Mouse (Mus musculus): Measurements from ENCODE around the gene Supt3.

The Supt3 gene

GRCm38 (mm10) chr17:44776738-44777270 lies at the start of gene Supt3:
TSS of gene Supt3 (plus strand) at chr17:44777152.
- DNase-seq (ENCODE audit: low read depth) = peak; percentile 99

GRCm38 (mm10) chr17:44727675-44728074 lies 49.3 kb upstream of the Supt3 start:
- no peak for DNase-seq (ENCODE audit: low read depth)

GRCm38 (mm10) chr17:44728464-44728863 lies 48.5 kb upstream of the Supt3 start:
- DNase-seq (ENCODE audit: low read depth) = no peak

- DNase-seq (ENCODE audit: low read depth) = peak; percentile 76
Measured at GRCm38 (mm10) chr17:44733544-44734310, 43.2 kb upstream of the Supt3 start.

- DNase-seq (ENCODE audit: low read depth) = peak; percentile 83
Measured at GRCm38 (mm10) chr17:44734501-44735222, 42.3 kb upstream of the Supt3 start.

GRCm38 (mm10) chr17:44735223-44735990 lies 41.5 kb upstream of the Supt3 start:
- DNase-seq (ENCODE audit: low read depth) = peak; percentile 80

- peak; percentile 88 for DNase-seq (ENCODE audit: low read depth)
Measured at GRCm38 (mm10) chr17:44735991-44736561, 40.9 kb upstream of the Supt3 start.

GRCm38 (mm10) chr17:44737275-44738120 lies 39.5 kb upstream of the Supt3 start:
- DNase-seq (ENCODE audit: low read depth) = peak; percentile 67

GRCm38 (mm10) chr17:44738121-44738637 lies 38.8 kb upstream of the Supt3 start:
- DNase-seq (ENCODE audit: low read depth) = peak; percentile 76

GRCm38 (mm10) chr17:44742246-44742645 lies 34.7 kb upstream of the Supt3 start:
- no peak for DNase-seq (ENCODE audit: low read depth)

GRCm38 (mm10) chr17:44743780-44744179 lies 33.2 kb upstream of the Supt3 start:
- DNase-seq (ENCODE audit: low read depth) = no peak

- DNase-seq (ENCODE audit: low read depth) = no peak
Measured at GRCm38 (mm10) chr17:44745378-44745777, 31.6 kb upstream of the Supt3 start.

- no peak for DNase-seq (ENCODE audit: low read depth)
Measured at GRCm38 (mm10) chr17:44766318-44766717, 10.6 kb upstream of the Supt3 start.

- no peak for DNase-seq (ENCODE audit: low read depth)
Measured at GRCm38 (mm10) chr17:44766975-44767374, 10.0 kb upstream of the Supt3 start.

GRCm38 (mm10) chr17:44767375-44767774 lies 9.6 kb upstream of the Supt3 start:
- DNase-seq (ENCODE audit: low read depth) = peak; percentile 14

GRCm38 (mm10) chr17:44768522-44768921 lies 8.4 kb upstream of the Supt3 start:
- no peak for DNase-seq (ENCODE audit: low read depth)

- peak; percentile 58 for DNase-seq (ENCODE audit: low read depth)
Measured at GRCm38 (mm10) chr17:44770871-44771270, 6.1 kb upstream of the Supt3 start.

- DNase-seq (ENCODE audit: low read depth) = peak; percentile 66
Measured at GRCm38 (mm10) chr17:44772576-44772975, 4.4 kb upstream of the Supt3 start.

- DNase-seq (ENCODE audit: low read depth) = peak; percentile 81
Measured at GRCm38 (mm10) chr17:44777337-44777804, 419 bp downstream of the Supt3 start.

GRCm38 (mm10) chr17:44778141-44778540 lies 1.2 kb downstream of the Supt3 start:
- peak; percentile 7 for DNase-seq (ENCODE audit: low read depth)

- no peak for DNase-seq (ENCODE audit: low read depth)
Measured at GRCm38 (mm10) chr17:44780353-44780752, 3.4 kb downstream of the Supt3 start.
